Mouse (Mus musculus) kidney, adult 8-10 months (tissue): ENCODE measurements around the gene Rnf115.

Experiments used
- DNase-seq, 2 experiments: peaks; one replicate each; pipeline ENCODE4 v3.0.0; 2022

The Rnf115 gene

GRCm38 (mm10) chr3:96787784-96788183 is 60.3 kb downstream of the Rnf115 start:
- DNase-seq = no peak

GRCm38 (mm10) chr3:96788506-96788905 is 61.0 kb downstream of the Rnf115 start:
- peak; percentile 49 to 71 for DNase-seq

GRCm38 (mm10) chr3:96800254-96800653 is 72.8 kb downstream of the Rnf115 start:
- DNase-seq = no peak

- DNase-seq = no peak
These were observed 74.8 kb downstream of the Rnf115 start for GRCm38 (mm10) chr3:96802214-96802613.

GRCm38 (mm10) chr3:96808136-96808535 is 80.7 kb downstream of the Rnf115 start:
- DNase-seq = no peak

- no peak for DNase-seq
These were observed 81.2 kb downstream of the Rnf115 start for GRCm38 (mm10) chr3:96808651-96809050.

GRCm38 (mm10) chr3:96811232-96811631 is 83.8 kb downstream of the Rnf115 start:
- no peak for DNase-seq

GRCm38 (mm10) chr3:96812395-96813091 is 85.1 kb downstream of the Rnf115 start:
- DNase-seq = peak; percentile 78 to 92

- DNase-seq = peak in 1 of 2 experiments; percentile 67
These were observed 85.6 kb downstream of the Rnf115 start for GRCm38 (mm10) chr3:96813106-96813505.

- DNase-seq = peak; percentile 77 to 86
These were observed 86.3 kb downstream of the Rnf115 start for GRCm38 (mm10) chr3:96813591-96814244.

GRCm38 (mm10) chr3:96814342-96814741 is 86.9 kb downstream of the Rnf115 start:
- no peak for DNase-seq

GRCm38 (mm10) chr3:96820116-96820915 is 92.9 kb downstream of the Rnf115 start:
- DNase-seq = peak; percentile 83 to 90

GRCm38 (mm10) chr3:96821581-96821980 is 94.1 kb downstream of the Rnf115 start:
- DNase-seq = no peak

- peak in 1 of 2 experiments; percentile 78 for DNase-seq
These were observed 96.2 kb downstream of the Rnf115 start for GRCm38 (mm10) chr3:96823701-96824100.

- DNase-seq = peak; percentile 77 to 82
These were observed 97.2 kb downstream of the Rnf115 start for GRCm38 (mm10) chr3:96824614-96825013.

- DNase-seq = no peak
These were observed 97.8 kb downstream of the Rnf115 start for GRCm38 (mm10) chr3:96825261-96825660.

GRCm38 (mm10) chr3:96828308-96828864 is 100.9 kb downstream of the Rnf115 start:
- DNase-seq = peak in 1 of 2 experiments; percentile 28

GRCm38 (mm10) chr3:96828984-96829383 is 101.5 kb downstream of the Rnf115 start, which contains the start of the genes Pdzk1 and Cd160:
Gene Pdzk1, plus strand, starts transcription at chr3:96829284.
Gene Cd160, minus strand, starts transcription at chr3:96829351.
- peak in 1 of 2 experiments; percentile 14 for DNase-seq

- peak; percentile 87 for DNase-seq
These were observed 102.4 kb downstream of the Rnf115 start for GRCm38 (mm10) chr3:96829856-96830255.

- peak; percentile 69 to 73 for DNase-seq
These were observed 105.5 kb downstream of the Rnf115 start for GRCm38 (mm10) chr3:96832930-96833329.

- peak; percentile 69 to 80 for DNase-seq
These were observed 107.3 kb downstream of the Rnf115 start for GRCm38 (mm10) chr3:96834587-96835348.

- DNase-seq = no peak
These were observed 109.0 kb downstream of the Rnf115 start for GRCm38 (mm10) chr3:96836414-96836813.
